Mouse (Mus musculus) kidney, adult 2 months (tissue): ENCODE data around the gene Synpr. TPM values are rescaled to one million over a fixed set of nuclear protein-coding genes. Genes with fewer than 3 reads are reported as not detected.

Experiments used
- DNase-seq: peaks from one replicate; pipeline ENCODE4 v3.0.0; 2021
- H3K27ac ChIP-seq: fragments of 200-500 bp; 2 replicates; pipeline ENCODE4 v1.5.1; 2012; ENCODE audit warnings: low read depth, low read length, control low read depth, inconsistent platforms; ENCODE audit not compliant: insufficient read depth
- H3K27me3 ChIP-seq: fragments of 200-500 bp; replicated peaks from 2 replicates; pipeline ENCODE4 v1.6.1; 2012; ENCODE audit warnings: mild to moderate bottlenecking, moderate library complexity, low read length, inconsistent platforms; ENCODE audit not compliant: control insufficient read depth, insufficient read depth
- H3K36me3 ChIP-seq: fragments of 200-500 bp; 2 replicates; pipeline ENCODE4 v1.6.1; 2012; ENCODE audit warnings: mild to moderate bottlenecking, moderate library complexity, low read length, inconsistent platforms; ENCODE audit not compliant: control insufficient read depth, insufficient read depth
- H3K4me1 ChIP-seq: fragments of 200-500 bp; 2 replicates; pipeline ENCODE4 v1.6.1; 2011; ENCODE audit warnings: low read length; ENCODE audit not compliant: control insufficient read depth, insufficient read depth
- H3K4me3 ChIP-seq: fragments of 200-500 bp; 2 replicates; pipeline ENCODE4 v1.5.1; 2011; ENCODE audit warnings: mild to moderate bottlenecking, low read depth, low read length, control low read depth; ENCODE audit not compliant: insufficient read depth
- CTCF ChIP-seq: fragments of 200-500 bp; conservative IDR thresholded peaks from 2 replicates; pipeline ENCODE4 v1.5.1; 2011; ENCODE audit warnings: low read depth, mild to moderate bottlenecking, control low read depth, low read length, moderate library complexity, mixed read lengths; ENCODE audit not compliant: insufficient read depth, insufficient read length
- POLR2A ChIP-seq: fragments of 200-500 bp; IDR thresholded peaks from one replicate; pipeline ENCODE4 v1.6.1; 2011; ENCODE audit warnings: low read depth, low read length, control low read depth
- WGBS: fragments of 180-500 bp; shearing (Covaris S2); methylation state at CpG from one replicate; pipeline ENCODE4 v1.1.7; 2018; 5-methylcytosine and 5-hydroxymethylcytosine counted together
- polyA plus RNA-seq: library from polyadenylated mRNA; depleted of rRNA; stranded (reverse); fragments of >200 nt; gene quantifications from 2 replicates; pipeline ENCODE4 v1.2.3, GENCODE M21; 2012

Gene Synpr
- polyA plus RNA-seq, 1 experiment = not detected

GRCm38 (mm10) chr14:13551209-13551608 lies 266.6 kb downstream of the Synpr start:
- Histone ChIP-seq H3K27ac (no peak overlapping the region), H3K4me1 (no peaks in the 10 kb centered on the region), H3K36me3 (no peaks in the 10 kb centered on the region), H3K27me3 (no peaks in the 10 kb centered on the region), H3K4me3 (no peak overlapping the region)
- 70% methylated on average over 4 of the region's 4 CpGs for WGBS
- no peak for DNase-seq
- TF ChIP-seq CTCF (no peak), POLR2A (no peak)

GRCm38 (mm10) chr14:13553616-13554370 lies 269.2 kb downstream of the Synpr start:
- no peaks in the 10 kb centered on the region for H3K36me3 ChIP-seq
- no peak for DNase-seq
- TF ChIP-seq POLR2A (no peak), CTCF (no peak)
- H3K4me1 ChIP-seq = no peaks in the 10 kb centered on the region
- 47% methylated on average over 1 of the region's 1 CpGs for WGBS
- H3K27me3 ChIP-seq = no peaks in the 10 kb centered on the region
- H3K27ac ChIP-seq = no peak overlapping the region
- H3K4me3 ChIP-seq = no peak overlapping the region

- DNase-seq = no peak
- H3K36me3 ChIP-seq = no peaks in the 10 kb centered on the region
- H3K27me3 ChIP-seq = no peaks in the 10 kb centered on the region
- H3K27ac ChIP-seq = no peak overlapping the region
- 86% methylated on average over 4 of the region's 4 CpGs for WGBS
- no peak overlapping the region for H3K4me3 ChIP-seq
- H3K4me1 ChIP-seq = no peaks in the 10 kb centered on the region
- TF ChIP-seq CTCF (no peak), POLR2A (no peak)
Measured at GRCm38 (mm10) chr14:13554631-13555030, 270.1 kb downstream of the Synpr start.

GRCm38 (mm10) chr14:13558117-13558516 lies 273.5 kb downstream of the Synpr start:
- no peaks in the 10 kb centered on the region for H3K36me3 ChIP-seq
- no peak for DNase-seq
- no peak for TF ChIP-seq POLR2A
- no peak for TF ChIP-seq CTCF
- no peaks in the 10 kb centered on the region for H3K27me3 ChIP-seq
- H3K4me3 ChIP-seq = no peak overlapping the region
- H3K27ac ChIP-seq = no peak overlapping the region
- 87% methylated on average over 2 of the region's 2 CpGs for WGBS
- H3K4me1 ChIP-seq = no peaks in the 10 kb centered on the region

- no peak for DNase-seq
- H3K27ac ChIP-seq = no peak overlapping the region
- H3K27me3 ChIP-seq = no peaks in the 10 kb centered on the region
- no peak for TF ChIP-seq CTCF
- TF ChIP-seq POLR2A = no peak
- H3K36me3 ChIP-seq = no peaks in the 10 kb centered on the region
- no peak overlapping the region for H3K4me3 ChIP-seq
- no peaks in the 10 kb centered on the region for H3K4me1 ChIP-seq
- 74% methylated on average over 1 of the region's 1 CpGs for WGBS
Measured at GRCm38 (mm10) chr14:13567250-13567649, 282.7 kb downstream of the Synpr start.

- no peak overlapping the region for H3K4me3 ChIP-seq
- H3K36me3 ChIP-seq = no peaks in the 10 kb centered on the region
- H3K27ac ChIP-seq = no peak overlapping the region
- WGBS = 78% methylated on average over 2 of the region's 2 CpGs
- H3K27me3 ChIP-seq = no peaks in the 10 kb centered on the region
- H3K4me1 ChIP-seq = no peaks in the 10 kb centered on the region
- TF ChIP-seq CTCF = no peak
- TF ChIP-seq POLR2A = no peak
- DNase-seq = no peak
Measured at GRCm38 (mm10) chr14:13567996-13568395, 283.4 kb downstream of the Synpr start.

- H3K36me3 ChIP-seq = no peaks in the 10 kb centered on the region
- H3K27ac ChIP-seq = no peak overlapping the region
- no peaks in the 10 kb centered on the region for H3K4me1 ChIP-seq
- no peak for DNase-seq
- no peak for TF ChIP-seq CTCF
- TF ChIP-seq POLR2A = no peak
- H3K4me3 ChIP-seq = no peak overlapping the region
- no peaks in the 10 kb centered on the region for H3K27me3 ChIP-seq
Measured at GRCm38 (mm10) chr14:13571941-13572340, 287.4 kb downstream of the Synpr start.
